Comparison of ENCODE assay signal across 16 mouse cellular contexts in the genomic region with DNA sequence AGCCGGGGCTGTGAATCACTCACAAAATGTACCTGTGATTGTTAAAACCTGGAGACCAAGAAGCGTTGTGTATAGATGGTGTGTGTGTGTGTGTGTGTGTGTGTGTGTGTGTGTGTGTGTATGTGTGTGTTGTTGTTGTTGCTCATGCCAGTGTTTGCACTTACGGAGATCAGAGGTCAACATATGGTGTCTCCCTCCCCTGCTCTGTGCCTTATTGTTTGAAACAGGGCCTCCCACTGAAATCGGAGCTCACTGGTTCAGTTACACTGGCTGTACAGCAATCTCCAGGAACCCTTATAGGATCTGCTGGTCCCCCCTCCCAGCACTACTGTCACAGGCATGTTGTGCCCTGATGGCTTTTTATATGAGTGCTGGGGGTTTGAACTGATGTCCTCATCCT. TPM values are rescaled to one million over a fixed set of nuclear protein-coding genes. Genes with fewer than 3 reads are reported as not detected.
DNase-seq lines count a peak whose midpoint lies in the region; ATAC-seq lines count a peak whose summit lies in the region.
"Had no signal": no experiment of that assay in that cellular context is flagged by ENCODE, and none has a peak within 500 bp of the region (broad histone marks: within the 10 kb centered on the region; RNA-seq: fewer than 3 reads in every experiment).

No protein-coding gene starts in this region.

- no peak overlapping the region for H3K4me3 ChIP-seq in heart, embryonic 13.5 days
- no peak overlapping the region for H3K4me3 ChIP-seq in lung, embryonic 16.5 days (ENCODE audit: low read length)
- H3K4me3 ChIP-seq in stomach, embryonic 16.5 days (replicated peaks; ENCODE audit: low read length) = no peak overlapping the region
- H3K4me3 ChIP-seq: midbrain, embryonic 15.5 days had no signal

- no peaks in the 10 kb centered on the region for H3K27me3 ChIP-seq in heart, embryonic 13.5 days (replicated peaks)
- no peaks in the 10 kb centered on the region for H3K27me3 ChIP-seq in lung, embryonic 16.5 days (ENCODE audit: control insufficient read depth, insufficient read depth, low read depth, low read length)
- H3K27me3 ChIP-seq in stomach, embryonic 16.5 days (ENCODE audit: control insufficient read depth, insufficient read depth, low read length) = no peaks in the 10 kb centered on the region
- H3K27me3 ChIP-seq: midbrain, embryonic 15.5 days had no signal

- H3K27ac ChIP-seq in heart, embryonic 13.5 days (replicated peaks) = peak overlapping the region; percentile 62; the same call in 1 of the 2 replicates
- H3K27ac ChIP-seq in lung, embryonic 16.5 days (ENCODE audit: low read length) = peak overlapping the region; percentile 85
- H3K27ac ChIP-seq in stomach, embryonic 16.5 days (ENCODE audit: low read length) = peak overlapping the region; percentile 90
- H3K27ac ChIP-seq: midbrain, embryonic 15.5 days had no signal

- H3K4me1 ChIP-seq in heart, embryonic 13.5 days = peaks cover 36% of the 10 kb centered on the region
- peaks cover 10% of the 10 kb centered on the region; the same call in 1 of the 2 replicates for H3K4me1 ChIP-seq in lung, embryonic 16.5 days (replicated peaks; ENCODE audit: control insufficient read depth, insufficient read depth, low read length)
- H3K4me1 ChIP-seq in stomach, embryonic 16.5 days (ENCODE audit: control insufficient read depth, insufficient read depth, low read length) = peaks cover 9% of the 10 kb centered on the region

- H3K36me3 ChIP-seq in heart, embryonic 13.5 days = no peaks in the 10 kb centered on the region
- H3K36me3 ChIP-seq in lung, embryonic 16.5 days (ENCODE audit: control insufficient read depth, insufficient read depth, low read length) = no peaks in the 10 kb centered on the region
- no peaks in the 10 kb centered on the region for H3K36me3 ChIP-seq in stomach, embryonic 16.5 days (ENCODE audit: control insufficient read depth, insufficient read depth, low read length)
- H3K36me3 ChIP-seq: midbrain, embryonic 15.5 days had no signal

- no peak for DNase-seq in heart, postnatal 14 days
- DNase-seq in lung, postnatal 36 days = no peak
- DNase-seq in forelimb bud, embryonic 11.5 days (ENCODE audit: low read depth, low spot score) = peak; percentile 27
- DNase-seq in c-Kit-positive CD71-positive TER-119-positive erythroid progenitor cells, embryonic 14.5 days (ENCODE audit: low spot score) = no peak
- no peak for DNase-seq in gastrocnemius, postnatal 36 days
- DNase-seq: adrenal gland, adult 8-10 months; cerebellum, adult 18-20 months; gastrocnemius, postnatal 25 days; kidney, adult 9 months; lung, adult 2 months; right cerebral cortex, adult 18-20 months had no signal

- no peak for ATAC-seq in heart, embryonic 13.5 days (ENCODE audit: extremely low read depth, insufficient number of reproducible peaks, low FRiP score, low TSS enrichment)
- ATAC-seq in lung, embryonic 16.5 days (ENCODE audit: low read depth) = no peak
- ATAC-seq in stomach, embryonic 16.5 days (ENCODE audit: insufficient read depth, low FRiP score) = no peak
- ATAC-seq: hindbrain, embryonic 16.5 days; midbrain, embryonic 15.5 days had no signal

- H3K9ac ChIP-seq in heart, embryonic 13.5 days = no peak overlapping the region
- no peak overlapping the region for H3K9ac ChIP-seq in lung, embryonic 16.5 days (ENCODE audit: low read length)
- H3K9ac ChIP-seq in stomach, embryonic 16.5 days (ENCODE audit: low read length) = no peak overlapping the region
- H3K9ac ChIP-seq: midbrain, embryonic 15.5 days had no signal

- 0 out of 2 replicates have a peak overlapping the region, but pooled peaks have one; percentile 52 for H3K4me2 ChIP-seq in heart, embryonic 13.5 days
- H3K4me2 ChIP-seq in lung, embryonic 16.5 days (ENCODE audit: low read depth, low read length) = peak overlapping the region; percentile 33; the same call in 1 of the 2 replicates
- H3K4me2 ChIP-seq in stomach, embryonic 16.5 days (ENCODE audit: low read depth, low read length) = peak overlapping the region; percentile 43; the same call in 1 of the 2 replicates
- H3K4me2 ChIP-seq: midbrain, embryonic 15.5 days had no signal

- intact Hi-C loops in heart, postnatal 14 days (cut with DNase I) = no loop called here
- intact Hi-C loops in gastrocnemius, postnatal 36 days (cut with DNase I) = no loop called here

- WGBS in heart, embryonic 13.5 days = 36% methylated on average over 4 of the region's 4 CpGs
- 14% methylated on average over 4 of the region's 4 CpGs for WGBS in lung, embryonic 16.5 days
- 15% methylated on average over 4 of the region's 4 CpGs for WGBS in stomach, embryonic 16.5 days

- H3K9me3 ChIP-seq in heart, embryonic 13.5 days = no peaks in the 10 kb centered on the region
- no peaks in the 10 kb centered on the region for H3K9me3 ChIP-seq in lung, embryonic 16.5 days (ENCODE audit: control insufficient read depth, low read length)
- H3K9me3 ChIP-seq in stomach, embryonic 16.5 days (replicated peaks; ENCODE audit: control insufficient read depth, low read length) = no peaks in the 10 kb centered on the region
- H3K9me3 ChIP-seq: midbrain, embryonic 15.5 days had no signal

RNA-seq across cellular contexts. Expression of a gene that starts 3.9 kb away (rescaled TPM):
- polyA plus RNA-seq in heart, embryonic 13.5 days (2015; fragmentation: Nextera tagmentation; extraction: Ambion mirVana) = 24.6 and 25.8 TPM in 2 replicates
- 10 to 100 TPM; 14.0 to 15.1 TPM for total RNA-seq in heart, postnatal 14 days (2021)
- polyA plus RNA-seq in lung, embryonic 16.5 days (2015; fragmentation: Nextera tagmentation; extraction: Ambion mirVana) = 37.8 and 39.7 TPM in 2 replicates
- polyA plus RNA-seq in stomach, embryonic 16.5 days (2015; fragmentation: Nextera tagmentation; extraction: Ambion mirVana) = 46.9 and 47.2 TPM in 2 replicates
- 1 to 10 TPM; 3.7 to 4.0 TPM for total RNA-seq in gastrocnemius, postnatal 36 days (2021)
